Mouse (Mus musculus): ENCODE measurements around the gene Dcx.

Dcx gene

GRCm38 (mm10) chrX:143827212-143827611, 105.9 kb downstream of the Dcx start, which contains the start of gene Capn6:
Capn6 (minus strand) TSS chrX:143827414.
- DNase-seq (ENCODE audit: low spot score in 2 of 2) = no peak

- no peak for DNase-seq (ENCODE audit: low spot score in 2 of 2)
Measured at GRCm38 (mm10) chrX:143826521-143826920, 106.6 kb downstream of the Dcx start.

- DNase-seq (ENCODE audit: low spot score in 2 of 2) = no peak
Measured at GRCm38 (mm10) chrX:143818961-143819360, 114.2 kb downstream of the Dcx start.

GRCm38 (mm10) chrX:143815948-143816347, 117.2 kb downstream of the Dcx start:
- DNase-seq (ENCODE audit: low spot score in 2 of 2) = no peak
